Mouse (Mus musculus) testis, adult 2 months (tissue): ENCODE data around the gene Grin2c.

Source experiments
- CTCF ChIP-seq: fragments of 200-500 bp; IDR thresholded peaks from 2 replicates; pipeline ENCODE4 v1.5.1; 2012; ENCODE audit warnings: low read depth, mild to moderate bottlenecking, inconsistent platforms, low read length, moderate library complexity; ENCODE audit not compliant: control insufficient read depth, insufficient read depth, insufficient replicate concordance
- POLR2A ChIP-seq: fragments of 200-500 bp; IDR thresholded peaks from 2 replicates; pipeline ENCODE4 v1.6.1; 2012; ENCODE audit warnings: low read depth, mild to moderate bottlenecking, inconsistent platforms, low read length, moderate library complexity; ENCODE audit not compliant: control insufficient read depth

DNA sequence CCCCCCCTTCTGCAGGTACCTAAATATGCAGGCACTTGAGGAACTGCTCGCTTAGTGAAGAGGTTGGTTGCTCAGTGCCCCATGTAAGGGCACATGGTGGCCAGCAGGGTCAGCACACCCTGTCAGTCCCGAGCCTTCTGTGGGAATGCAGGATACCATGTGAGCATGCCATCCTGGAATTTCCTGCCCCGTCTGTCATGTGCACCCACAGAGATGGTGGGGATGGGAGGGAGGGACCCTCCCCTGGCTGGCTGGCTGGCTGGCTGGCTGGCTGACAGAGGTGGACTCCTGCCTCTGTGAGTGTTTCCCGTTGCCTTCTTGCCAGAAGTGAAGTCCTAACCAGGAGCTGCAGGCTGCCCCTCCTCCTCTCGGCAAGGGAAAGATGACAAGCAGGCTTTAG lies 44.5 kb downstream of the Grin2c start:
- TF ChIP-seq CTCF: no peak
- no peak for TF ChIP-seq POLR2A
